In the genomic region with DNA sequence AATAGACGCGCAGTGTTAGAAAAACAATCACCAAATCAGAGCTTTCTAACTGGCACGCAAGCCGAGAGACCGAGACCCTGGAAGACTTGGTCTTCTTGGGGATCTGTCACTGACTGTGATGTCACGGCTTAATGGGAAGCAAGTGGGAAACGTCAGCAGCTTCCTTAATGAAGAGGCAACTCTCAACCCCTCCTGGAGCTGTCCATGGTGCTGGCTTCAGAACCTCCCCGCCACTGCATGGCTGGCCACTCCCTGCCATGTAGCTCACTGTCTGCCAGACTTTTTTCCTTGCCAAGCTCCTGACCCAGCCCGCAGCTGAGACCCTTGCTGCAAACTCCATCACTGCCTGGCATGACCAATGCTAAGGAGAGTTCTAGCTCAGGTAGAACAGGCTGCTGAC, we compare ENCODE assay signal across 7 mouse cellular contexts.
A peak's percentile ranks its signal among the peaks of the same experiment; 100 is the strongest.
DNase-seq lines count a peak whose midpoint lies in the region.

No protein-coding gene starts in this region.

- intact Hi-C loops in left cerebral cortex, postnatal 25 days (cut with DNase I): no loop called here

- peak; percentile 30 to 43 for DNase-seq in layer of hippocampus, postnatal 10 days (ENCODE audit: low spot score in 2 of 2)
- no peak for DNase-seq in layer of hippocampus, adult 11-12 months (ENCODE audit: low spot score)
- peak; percentile 81 for DNase-seq in NIH3T3 (ENCODE audit: low read depth)
- peak; percentile 21 for DNase-seq in c-Kit-positive CD71-positive TER-119-negative erythroid progenitor cells, embryonic 14.5 days (ENCODE audit: low read depth)
- peak; percentile 66 for DNase-seq in lung, postnatal 14 days
- DNase-seq in cerebellum, adult 9-10 months: no peak
- no peak for DNase-seq in left cerebral cortex, postnatal 25 days (ENCODE audit: low spot score in 2 of 2)

Comparison
In these comparisons a context has a peak if more than half of its experiments do, and no peak if none do; other contexts are left out.
1. DNase-seq: peak in layer of hippocampus, postnatal 10 days (2 of 2), NIH3T3 (single experiment), c-Kit-positive CD71-positive TER-119-negative erythroid progenitor cells, embryonic 14.5 days (single experiment) and lung, postnatal 14 days (single experiment); none in layer of hippocampus, adult 11-12 months (single experiment), cerebellum, adult 9-10 months (single experiment) and left cerebral cortex, postnatal 25 days (0 of 2).